Mouse (Mus musculus): Measurements from ENCODE around the gene Dync1li1. TPM values are rescaled to one million over a fixed set of nuclear protein-coding genes. Genes with fewer than 3 reads are reported as not detected.
"Not testable (repeated sequence)": the region's sequence is repeated elsewhere in the genome, so short reads cannot be mapped to it uniquely, and the experiment has no call there.

Gene Dync1li1
- total RNA-seq, 2 experiments from 2014 or later, result 28.2 to 52.6 TPM

- ATAC-seq (replicated peaks; ENCODE audit: low FRiP score, low TSS enrichment, poor library complexity, severe bottlenecking), result peak; percentile 26; the same call in 1 of the 2 replicates
Measured at GRCm38 (mm10) chr9:114672703-114673561, 15.7 kb upstream of the Dync1li1 start.

- ATAC-seq (replicated peaks; ENCODE audit: low FRiP score, low TSS enrichment, poor library complexity, severe bottlenecking), result no peak
Measured at GRCm38 (mm10) chr9:114673626-114674025, 15.0 kb upstream of the Dync1li1 start.

DNA sequence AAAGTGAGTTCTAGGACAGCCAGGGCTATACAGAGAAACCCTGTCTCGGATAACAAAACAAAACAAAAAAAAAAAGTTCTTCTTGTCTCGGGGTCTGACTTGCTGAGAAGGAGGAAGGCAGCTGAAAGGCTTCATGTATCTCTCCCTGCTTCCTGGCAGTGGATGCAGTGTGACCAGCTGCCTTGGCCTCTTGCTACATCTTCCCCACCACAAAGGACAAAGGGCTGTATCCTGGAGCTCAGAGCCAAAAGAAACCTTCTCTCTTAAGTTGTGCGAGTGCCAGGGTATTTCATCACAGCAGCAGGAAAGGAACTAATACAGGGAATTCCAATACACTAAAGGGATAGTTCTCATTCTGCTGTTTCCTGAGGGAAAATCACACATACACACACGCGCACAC lies 10.0 kb upstream of the Dync1li1 start:
- no peak for ATAC-seq (replicated peaks; ENCODE audit: low FRiP score, low TSS enrichment, poor library complexity, severe bottlenecking)

GRCm38 (mm10) chr9:114679944-114680343 lies 8.6 kb upstream of the Dync1li1 start:
- ATAC-seq (replicated peaks; ENCODE audit: low FRiP score, low TSS enrichment, poor library complexity, severe bottlenecking), result no peak

DNA sequence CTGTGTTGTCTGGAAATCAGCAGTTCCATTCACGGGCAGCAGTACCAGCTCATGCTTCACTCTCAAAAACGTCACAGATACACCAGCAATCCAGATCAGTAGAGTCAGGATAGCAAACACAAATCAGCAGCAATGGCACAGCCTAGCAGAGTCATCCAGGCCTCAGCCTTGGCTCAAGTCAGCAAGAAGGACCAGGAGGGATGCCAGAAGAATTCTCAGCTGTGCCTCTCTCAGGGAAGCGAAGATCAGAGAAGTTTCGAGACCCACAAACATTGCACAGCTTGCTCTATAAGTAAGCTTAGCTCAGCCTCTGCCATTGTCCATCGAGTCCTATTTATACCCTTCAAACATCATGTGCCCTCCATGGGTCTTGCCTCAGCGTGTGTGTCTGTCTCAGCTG lies 8.1 kb upstream of the Dync1li1 start:
- ATAC-seq (replicated peaks; ENCODE audit: low FRiP score, low TSS enrichment, poor library complexity, severe bottlenecking), result no peak

GRCm38 (mm10) chr9:114682193-114682592 lies 6.4 kb upstream of the Dync1li1 start:
- no peak for ATAC-seq (replicated peaks; ENCODE audit: low FRiP score, low TSS enrichment, poor library complexity, severe bottlenecking)

DNA sequence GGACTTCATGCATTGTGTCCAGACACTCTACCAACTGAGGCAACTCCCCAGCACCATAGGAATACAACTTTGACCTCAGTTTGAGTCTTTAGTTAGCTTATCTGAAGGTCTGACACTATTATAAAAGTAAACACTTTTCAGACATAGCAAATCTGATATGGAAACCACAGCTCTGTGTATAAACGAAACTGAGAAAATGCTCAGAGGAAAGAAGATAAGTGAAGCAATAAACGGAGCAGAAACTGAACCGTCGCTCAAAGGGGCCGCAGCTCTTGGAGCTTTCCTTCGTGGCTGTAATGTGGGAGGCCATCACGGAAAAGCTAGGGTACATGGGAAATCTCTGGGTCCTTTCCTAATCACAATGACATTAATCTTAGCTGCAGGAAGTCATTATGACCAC lies 2.3 kb upstream of the Dync1li1 start:
- ATAC-seq (replicated peaks; ENCODE audit: low FRiP score, low TSS enrichment, poor library complexity, severe bottlenecking), result 0 out of 2 replicates have a peak, but pooled peaks have one; percentile 12

DNA sequence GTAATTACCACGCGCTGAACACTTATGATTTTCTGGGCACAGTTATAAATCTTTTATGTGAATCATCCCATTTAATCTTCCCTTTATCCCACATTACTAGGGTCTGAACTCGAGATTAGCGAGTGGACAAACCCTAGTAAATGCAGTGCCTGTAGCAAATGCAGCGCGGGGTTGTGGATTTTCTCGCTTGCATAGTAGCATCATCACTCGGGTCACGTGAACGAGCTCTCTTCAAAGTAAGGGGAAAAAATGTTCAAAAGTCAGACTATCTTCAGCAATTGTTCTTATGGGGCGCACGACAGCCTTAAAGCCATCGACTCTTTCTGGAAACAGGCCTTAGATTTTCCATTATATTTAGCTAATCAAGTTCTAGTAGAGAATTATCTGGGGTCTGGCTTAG lies 951 bp upstream of the Dync1li1 start:
- ATAC-seq (replicated peaks; ENCODE audit: low FRiP score, low TSS enrichment, poor library complexity, severe bottlenecking), result no peak

DNA sequence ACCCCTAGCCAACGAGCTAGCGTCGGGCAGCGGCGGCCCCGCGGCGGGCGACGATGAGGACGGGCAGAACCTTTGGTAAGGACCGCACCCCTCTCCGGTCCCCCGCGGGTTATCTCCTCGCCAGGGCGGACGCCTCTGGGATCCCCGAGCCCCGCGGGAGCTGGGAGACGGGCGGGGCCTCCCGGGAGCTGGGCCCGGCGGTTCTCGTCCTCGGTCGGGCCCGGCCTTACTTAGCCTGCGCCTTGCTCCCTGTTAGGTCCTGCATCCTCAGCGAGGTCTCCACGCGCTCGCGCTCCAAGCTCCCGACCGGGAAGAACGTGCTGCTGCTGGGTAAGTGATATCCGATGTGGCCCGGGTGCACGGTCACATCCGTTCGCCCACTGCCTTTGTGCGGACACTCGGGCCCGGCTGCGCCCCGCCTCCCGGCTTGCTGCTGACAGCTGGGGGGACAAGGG lies 390 bp downstream of the Dync1li1 start:
- peak; percentile 62 for ATAC-seq (replicated peaks; ENCODE audit: low FRiP score, low TSS enrichment, poor library complexity, severe bottlenecking)

DNA sequence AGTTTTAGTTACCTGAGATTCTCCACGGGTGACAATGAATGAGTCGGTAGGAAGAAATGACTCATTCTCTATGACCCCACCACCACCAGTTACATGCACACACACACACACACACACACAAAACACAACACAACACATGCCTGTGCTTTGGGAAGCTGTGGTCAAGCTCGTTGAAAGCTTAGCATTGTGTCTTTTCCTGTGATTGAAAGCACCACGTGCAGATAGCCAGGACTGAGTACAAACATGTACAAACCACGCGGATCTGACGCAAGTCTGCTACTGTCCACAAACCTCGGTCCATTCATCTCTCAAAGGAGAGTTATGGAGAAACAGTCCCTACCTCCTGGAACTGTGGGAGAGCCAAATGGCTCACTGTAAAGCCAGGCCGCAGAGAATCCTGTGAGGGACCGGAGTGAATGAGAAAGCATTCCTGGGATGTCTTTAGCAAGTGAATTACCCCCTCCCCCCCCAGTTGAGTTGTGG lies 1.6 kb downstream of the Dync1li1 start:
- no peak for ATAC-seq (replicated peaks; ENCODE audit: low FRiP score, low TSS enrichment, poor library complexity, severe bottlenecking)

GRCm38 (mm10) chr9:114691112-114691511 lies 2.5 kb downstream of the Dync1li1 start:
- ATAC-seq (replicated peaks; ENCODE audit: low FRiP score, low TSS enrichment, poor library complexity, severe bottlenecking), result no peak

DNA sequence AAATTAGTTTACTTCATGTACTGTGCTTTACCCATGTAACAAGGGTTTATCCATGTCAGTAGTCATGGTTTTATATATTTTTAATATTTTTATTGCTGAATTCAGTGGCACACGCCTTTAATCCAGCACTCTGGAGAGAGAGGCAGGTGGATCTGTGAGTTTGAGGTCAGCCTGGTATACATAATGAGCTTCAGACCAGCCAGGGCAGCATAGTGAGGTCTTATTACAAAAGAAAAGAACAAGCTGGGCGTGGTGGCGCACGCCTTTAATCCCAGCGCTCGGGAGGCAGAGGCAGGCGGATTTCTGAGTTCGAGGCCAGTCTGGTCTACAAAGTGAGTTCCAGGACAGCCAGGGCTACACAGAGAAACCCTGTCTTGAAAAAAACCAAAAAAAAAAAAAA lies 7.1 kb downstream of the Dync1li1 start:
- not testable (repeated sequence) for ATAC-seq (replicated peaks; ENCODE audit: low FRiP score, low TSS enrichment, poor library complexity, severe bottlenecking)

DNA sequence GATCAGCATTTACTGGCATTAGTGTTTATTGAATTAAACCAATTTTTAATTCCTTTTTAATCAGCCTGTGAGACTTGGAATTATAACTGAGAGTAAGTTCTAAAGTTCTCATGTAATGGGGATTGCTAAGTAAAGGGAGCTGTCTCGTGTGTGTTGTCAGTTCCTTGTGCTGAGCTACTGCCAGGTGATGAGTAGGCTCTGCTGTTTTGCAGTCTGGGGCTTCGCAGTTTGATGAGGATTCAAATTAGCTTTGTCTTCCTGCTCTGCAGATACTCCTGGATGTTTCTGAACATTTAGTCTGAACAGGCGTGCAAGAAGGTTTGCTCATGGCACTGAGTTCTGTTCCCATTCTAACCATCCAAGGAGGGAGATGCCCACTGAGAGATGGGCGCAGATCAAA lies 8.5 kb downstream of the Dync1li1 start:
- no peak for ATAC-seq (replicated peaks; ENCODE audit: low FRiP score, low TSS enrichment, poor library complexity, severe bottlenecking)

DNA sequence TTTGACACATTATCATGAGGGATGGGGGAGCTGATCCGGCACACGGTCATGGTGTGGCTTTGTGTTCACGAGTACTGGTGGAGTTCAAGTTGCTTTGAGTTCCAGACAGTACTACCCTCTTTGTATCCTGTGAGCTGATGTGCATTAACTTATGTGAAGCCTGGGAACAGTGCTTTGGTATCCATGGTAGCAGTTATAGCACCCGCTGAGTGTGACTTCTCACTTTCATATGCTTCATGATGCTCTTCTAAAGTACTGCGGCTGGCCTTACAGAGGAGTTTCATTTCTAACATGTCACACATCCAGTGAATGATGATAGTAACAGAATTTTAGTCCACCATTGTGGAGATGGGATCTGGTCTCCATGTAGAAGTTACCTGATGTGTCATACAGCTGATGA lies 9.3 kb downstream of the Dync1li1 start:
- no peak for ATAC-seq (replicated peaks; ENCODE audit: low FRiP score, low TSS enrichment, poor library complexity, severe bottlenecking)

- no peak for ATAC-seq (replicated peaks; ENCODE audit: low FRiP score, low TSS enrichment, poor library complexity, severe bottlenecking)
Measured at GRCm38 (mm10) chr9:114699262-114699661, 10.7 kb downstream of the Dync1li1 start.

- ATAC-seq (replicated peaks; ENCODE audit: low FRiP score, low TSS enrichment, poor library complexity, severe bottlenecking), result peak; percentile 91
Measured at GRCm38 (mm10) chr9:114699882-114700665, 11.5 kb downstream of the Dync1li1 start.

DNA sequence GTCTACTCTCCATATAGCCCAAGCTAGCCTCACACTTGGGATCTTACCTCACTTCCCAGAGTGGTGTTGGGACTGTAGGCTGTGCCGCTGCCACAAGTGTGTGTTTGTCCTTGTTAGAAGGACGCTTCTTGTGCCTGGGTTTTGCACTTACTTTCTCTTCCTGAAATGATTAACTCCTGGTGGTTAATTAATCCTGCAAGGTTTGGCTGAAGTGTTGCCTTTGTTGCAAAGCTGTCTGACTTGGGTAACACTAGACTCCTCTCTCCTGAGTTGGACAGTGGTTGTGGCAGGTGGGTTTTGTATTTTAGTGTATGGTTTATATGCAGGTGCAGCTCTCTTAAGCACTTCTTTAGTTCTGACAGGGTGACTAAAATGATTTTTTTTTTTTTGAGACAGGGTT lies 12.4 kb downstream of the Dync1li1 start:
- ATAC-seq (replicated peaks; ENCODE audit: low FRiP score, low TSS enrichment, poor library complexity, severe bottlenecking), result peak; percentile 40; the same call in 1 of the 2 replicates

DNA sequence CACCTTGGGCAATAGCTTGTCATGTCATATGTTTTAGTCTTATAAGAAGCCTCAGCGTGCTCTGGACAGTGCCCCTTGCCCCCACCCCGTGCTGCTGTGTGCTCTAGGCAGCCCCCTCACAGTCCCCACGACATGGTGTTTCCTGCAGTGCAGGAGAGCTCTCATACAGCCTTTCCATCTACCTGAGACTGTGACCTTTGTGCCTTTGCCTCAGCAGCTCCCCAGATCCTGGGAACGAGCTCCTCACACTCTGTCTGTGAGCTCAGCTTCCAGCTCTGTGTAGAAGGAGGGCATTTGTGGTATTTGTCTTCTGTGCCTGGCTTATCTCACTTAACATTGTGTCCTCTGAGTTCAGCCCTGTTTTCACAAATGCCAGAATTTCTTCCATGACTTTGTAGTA lies 13.3 kb downstream of the Dync1li1 start:
- no peak for ATAC-seq (replicated peaks; ENCODE audit: low FRiP score, low TSS enrichment, poor library complexity, severe bottlenecking)

DNA sequence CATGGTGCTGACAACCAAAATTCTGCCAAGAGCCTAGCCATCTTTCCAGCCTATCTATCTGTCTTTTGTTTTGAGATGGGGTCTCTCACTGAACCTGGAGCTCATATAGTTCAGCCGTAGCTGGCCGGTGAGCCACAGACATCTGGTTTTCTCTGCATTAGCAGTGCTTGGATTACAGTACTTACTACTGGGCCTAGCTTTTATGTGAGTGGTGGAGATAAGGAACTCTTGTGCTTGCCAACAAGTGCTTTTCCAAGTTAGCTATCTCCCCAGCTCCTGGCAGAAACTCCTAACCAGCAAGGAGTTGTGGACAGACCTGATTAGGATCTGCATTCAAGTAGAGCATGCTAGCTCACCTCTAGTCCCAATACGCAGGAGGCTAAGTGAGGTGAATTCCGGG lies 19.2 kb downstream of the Dync1li1 start:
- peak; percentile 79 for ATAC-seq (replicated peaks; ENCODE audit: low FRiP score, low TSS enrichment, poor library complexity, severe bottlenecking)

GRCm38 (mm10) chr9:114710345-114710744 lies 21.8 kb downstream of the Dync1li1 start:
- peak; percentile 68 for ATAC-seq (replicated peaks; ENCODE audit: low FRiP score, low TSS enrichment, poor library complexity, severe bottlenecking)
